In the genomic region with DNA sequence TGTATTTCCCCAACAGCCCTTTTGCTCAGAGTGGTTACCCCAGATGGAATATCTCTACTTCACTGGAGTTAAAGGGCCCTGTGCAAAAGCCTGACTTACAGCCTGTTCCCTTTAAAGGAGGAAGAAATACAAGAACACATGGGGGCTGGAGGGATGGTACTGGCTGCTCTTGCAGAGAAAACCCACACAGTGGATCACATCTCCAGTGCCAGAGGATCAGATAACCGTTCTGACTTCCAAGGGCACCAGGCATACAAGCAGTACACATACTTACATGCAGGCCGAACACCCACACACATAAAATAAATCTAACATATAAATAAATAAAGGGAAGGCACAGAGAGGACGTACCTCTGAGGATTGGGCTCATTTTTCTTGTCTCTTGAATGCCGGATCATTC, we compare ENCODE assay signal across 20 mouse cellular contexts.
"Had no signal": no experiment of that assay in that cellular context is flagged by ENCODE, and none has a peak within 500 bp of the region (broad histone marks: within the 10 kb centered on the region; RNA-seq: fewer than 3 reads in every experiment).

No protein-coding gene starts in this region.

- DNase-seq: lung, adult 18-20 months; lung, embryonic 14.5 days; lung, postnatal 10 days; lung, postnatal 4 days; midbrain, embryonic 14.5 days; retina, postnatal 1 day; right cerebral cortex, adult 18-20 months; right cerebral cortex, postnatal 25 days; right cerebral cortex, postnatal 4 days; thymus, adult 2 months; thymus, postnatal 25 days; thymus, postnatal 4 days had no signal

- H3K4me1 ChIP-seq: midbrain, embryonic 10.5 days; midbrain, embryonic 12.5 days; neural tube, embryonic 13.5 days; neural tube, embryonic 15.5 days; stomach, embryonic 15.5 days had no signal

- H3K9me3 ChIP-seq: midbrain, embryonic 10.5 days; midbrain, embryonic 12.5 days; neural tube, embryonic 13.5 days; neural tube, embryonic 15.5 days; stomach, embryonic 15.5 days had no signal

- H3K4me3 ChIP-seq: midbrain, embryonic 10.5 days; midbrain, embryonic 12.5 days; myocyte; neural tube, embryonic 13.5 days; neural tube, embryonic 15.5 days; stomach, embryonic 15.5 days had no signal

- H3K4me2 ChIP-seq: lung, embryonic 14.5 days; midbrain, embryonic 12.5 days; neural tube, embryonic 13.5 days; neural tube, embryonic 15.5 days; stomach, embryonic 15.5 days had no signal

- H3K27me3 ChIP-seq: midbrain, embryonic 12.5 days; neural tube, embryonic 13.5 days; neural tube, embryonic 15.5 days; stomach, embryonic 15.5 days had no signal

- H3K9ac ChIP-seq: lung, embryonic 14.5 days; midbrain, embryonic 12.5 days; neural tube, embryonic 13.5 days; neural tube, embryonic 15.5 days; stomach, embryonic 15.5 days had no signal

- H3K27ac ChIP-seq: midbrain, embryonic 10.5 days; midbrain, embryonic 12.5 days; neural tube, embryonic 13.5 days; neural tube, embryonic 15.5 days; stomach, embryonic 15.5 days; stomach, postnatal 0 days had no signal

- ATAC-seq: midbrain, embryonic 16.5 days had no signal
